Mouse (Mus musculus): ENCODE data around the gene Swsap1. TPM values are rescaled to one million over a fixed set of nuclear protein-coding genes. Genes with fewer than 3 reads are reported as not detected.

The Swsap1 gene
- polyA plus RNA-seq (2012; rRNA removed), result 7.5 and 7.9 TPM in 2 replicates

DNA sequence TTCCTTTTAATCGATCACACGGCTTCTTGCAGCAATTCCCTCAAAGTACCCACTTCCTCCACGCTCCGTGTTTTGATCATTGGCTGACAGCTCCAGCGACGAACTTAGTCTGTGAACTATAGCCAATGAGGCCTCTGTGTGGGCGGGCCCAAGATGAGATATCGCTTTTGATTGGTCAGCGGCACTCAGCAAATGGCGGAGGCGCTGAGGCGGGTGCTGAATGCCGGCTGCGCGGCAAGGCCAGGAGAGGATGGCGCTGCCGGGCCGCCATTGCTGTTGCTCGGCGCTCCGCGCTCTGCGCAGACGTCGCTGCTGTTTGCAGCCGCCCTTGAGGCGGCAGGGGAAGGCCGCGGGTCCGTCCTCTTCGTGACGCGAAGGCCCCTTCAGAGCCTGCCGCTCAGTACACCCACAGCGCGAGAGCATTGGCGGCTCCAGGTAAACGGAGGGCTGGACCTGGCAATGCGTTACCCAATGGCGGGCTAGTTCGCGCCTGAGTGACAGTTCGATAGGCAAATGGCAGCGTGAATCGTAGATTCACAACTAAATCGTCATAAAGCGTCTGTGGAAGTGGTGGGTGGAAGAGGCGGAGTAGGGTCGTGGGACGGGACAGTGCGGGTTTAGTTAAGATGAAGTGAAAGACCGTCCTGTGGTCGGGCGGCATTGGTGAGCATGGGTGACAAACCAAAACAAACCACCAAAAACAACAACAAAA, at the start of gene Swsap1:
Gene Swsap1, plus strand, starts transcription at position 186 of the 712 bp plus-strand sequence.

DNA sequence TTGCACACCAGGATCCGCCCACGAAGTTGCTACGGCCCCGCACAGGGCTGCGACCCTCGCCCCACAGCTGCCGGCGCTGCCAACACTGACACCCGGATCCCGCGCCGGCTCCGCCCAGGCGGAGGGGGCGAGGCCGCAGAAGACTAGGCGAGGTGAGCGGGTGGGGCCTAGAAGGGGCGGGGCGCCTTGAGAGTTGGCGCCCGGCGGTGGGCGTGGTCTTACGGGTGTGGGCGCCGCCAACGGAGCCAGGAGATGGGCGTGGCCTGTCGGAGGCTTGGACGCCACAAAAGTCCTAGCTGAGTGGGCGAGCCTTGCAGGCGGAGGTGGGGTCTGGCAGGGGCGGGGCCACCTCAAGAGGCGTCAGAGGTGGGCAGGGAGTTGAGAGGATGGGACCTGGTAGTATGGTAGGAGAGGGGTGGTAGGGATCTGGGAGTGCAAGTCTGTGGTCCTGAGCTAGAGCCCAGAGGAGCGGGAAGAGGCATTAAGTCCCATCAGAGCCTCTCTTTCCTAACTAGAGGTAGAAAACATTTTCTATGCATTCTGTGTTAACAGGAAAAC, 37.4 kb upstream of the Swsap1 start, which contains the start of gene Rab3d:
Gene Rab3d, minus strand, starts transcription at position 158 of the 558 bp plus-strand sequence.

DNA sequence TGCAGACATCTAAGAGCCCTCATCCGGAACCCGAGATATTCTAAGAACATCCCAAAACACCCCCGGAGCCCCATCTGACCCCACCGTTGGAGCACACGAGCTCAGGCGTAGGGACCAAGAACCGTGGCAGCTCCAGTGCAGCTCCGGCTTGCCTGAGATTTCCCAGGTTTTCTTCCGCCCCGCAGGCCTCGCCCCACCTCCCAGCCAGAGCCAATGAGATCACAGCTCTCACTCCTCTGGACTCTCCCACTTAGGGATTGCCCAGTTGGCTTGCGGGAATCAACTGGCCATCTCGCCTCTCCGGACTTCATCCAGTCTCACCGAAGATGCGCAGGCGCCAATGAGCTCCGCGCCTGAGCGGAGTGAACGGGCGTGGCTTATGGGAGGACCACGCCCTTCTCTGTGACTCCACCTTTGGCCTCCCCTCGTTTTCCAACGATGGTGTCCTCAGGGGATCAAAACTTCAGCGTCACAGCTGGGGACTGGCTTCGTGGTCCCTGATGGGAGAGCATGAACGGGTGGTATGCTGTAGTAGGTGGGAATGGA, 28.3 kb upstream of the Swsap1 start, which contains the start of the genes Ccdc159 and Tmem205:
Gene Ccdc159, plus strand, starts transcription at position 264 of the 546 bp plus-strand sequence.
Gene Tmem205, minus strand, starts transcription at position 349 of the 546 bp plus-strand sequence.

DNA sequence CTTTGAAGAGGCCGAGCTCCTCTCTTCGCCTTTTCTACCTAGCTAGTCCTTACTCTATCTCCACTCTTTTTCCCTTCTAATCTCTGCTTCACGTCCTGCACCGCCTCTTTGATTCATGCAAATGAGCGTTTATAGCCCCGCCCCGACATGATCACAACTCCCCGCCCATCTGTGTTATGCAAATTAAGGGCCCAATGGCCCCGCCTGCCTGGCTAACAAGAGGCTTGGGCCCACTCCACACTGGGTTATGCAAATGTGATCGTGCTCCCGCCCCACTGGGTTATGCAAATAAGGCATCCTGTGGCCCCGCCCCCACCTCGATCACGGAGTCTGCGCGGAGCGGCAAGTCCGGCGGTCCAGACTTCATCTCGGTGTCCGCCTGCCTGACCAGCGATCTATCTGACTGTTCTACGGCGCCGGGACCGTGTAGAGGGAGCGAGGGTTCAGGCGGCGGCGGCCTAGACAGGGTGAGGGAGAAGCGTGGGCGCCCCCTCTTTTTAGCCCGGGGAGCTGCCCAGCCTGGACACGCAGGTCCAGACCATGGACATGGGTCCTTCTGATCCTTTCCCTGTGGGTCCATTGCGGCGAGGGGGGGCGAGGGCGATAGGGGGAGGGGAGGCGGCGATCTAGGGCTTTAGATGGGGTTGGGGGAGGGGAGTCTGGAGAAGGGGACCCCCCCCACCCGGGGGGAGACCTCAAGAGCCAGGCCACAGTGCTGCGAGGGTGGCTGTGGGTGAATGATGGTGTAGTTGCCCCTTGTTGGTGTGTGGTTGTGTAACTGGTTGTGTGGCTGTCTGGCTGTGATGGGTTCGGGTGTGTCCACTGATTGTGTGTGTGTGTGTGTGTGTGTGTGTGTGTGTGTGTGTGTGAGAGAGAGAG, 18.6 kb upstream of the Swsap1 start, which contains the start of gene Plppr2:
Gene Plppr2, plus strand, starts transcription at position 342 of the 879 bp plus-strand sequence.

DNA sequence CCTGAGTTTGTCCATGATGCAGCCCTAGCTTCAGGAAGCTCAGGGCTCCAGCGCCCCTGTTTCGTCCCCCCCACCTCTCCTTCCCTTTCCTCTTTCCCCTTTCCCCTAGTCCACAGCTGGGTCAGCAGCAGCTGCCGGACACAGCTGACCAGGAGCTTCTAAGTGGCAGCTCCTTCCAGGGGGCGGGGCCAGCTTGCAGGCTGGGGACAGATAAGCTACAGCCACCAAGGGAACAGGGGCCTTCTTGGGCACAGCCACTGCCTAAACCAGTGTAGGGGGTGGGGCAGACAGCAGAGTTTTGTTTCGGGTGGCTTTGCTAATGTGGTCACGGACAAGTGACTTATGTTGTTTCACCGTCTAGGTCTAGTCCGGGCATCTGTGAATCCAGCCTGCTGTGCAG, 7.9 kb downstream of the Swsap1 start, which contains the start of gene Epor:
Gene Epor, minus strand, starts transcription at position 90 of the 400 bp plus-strand sequence.

DNA sequence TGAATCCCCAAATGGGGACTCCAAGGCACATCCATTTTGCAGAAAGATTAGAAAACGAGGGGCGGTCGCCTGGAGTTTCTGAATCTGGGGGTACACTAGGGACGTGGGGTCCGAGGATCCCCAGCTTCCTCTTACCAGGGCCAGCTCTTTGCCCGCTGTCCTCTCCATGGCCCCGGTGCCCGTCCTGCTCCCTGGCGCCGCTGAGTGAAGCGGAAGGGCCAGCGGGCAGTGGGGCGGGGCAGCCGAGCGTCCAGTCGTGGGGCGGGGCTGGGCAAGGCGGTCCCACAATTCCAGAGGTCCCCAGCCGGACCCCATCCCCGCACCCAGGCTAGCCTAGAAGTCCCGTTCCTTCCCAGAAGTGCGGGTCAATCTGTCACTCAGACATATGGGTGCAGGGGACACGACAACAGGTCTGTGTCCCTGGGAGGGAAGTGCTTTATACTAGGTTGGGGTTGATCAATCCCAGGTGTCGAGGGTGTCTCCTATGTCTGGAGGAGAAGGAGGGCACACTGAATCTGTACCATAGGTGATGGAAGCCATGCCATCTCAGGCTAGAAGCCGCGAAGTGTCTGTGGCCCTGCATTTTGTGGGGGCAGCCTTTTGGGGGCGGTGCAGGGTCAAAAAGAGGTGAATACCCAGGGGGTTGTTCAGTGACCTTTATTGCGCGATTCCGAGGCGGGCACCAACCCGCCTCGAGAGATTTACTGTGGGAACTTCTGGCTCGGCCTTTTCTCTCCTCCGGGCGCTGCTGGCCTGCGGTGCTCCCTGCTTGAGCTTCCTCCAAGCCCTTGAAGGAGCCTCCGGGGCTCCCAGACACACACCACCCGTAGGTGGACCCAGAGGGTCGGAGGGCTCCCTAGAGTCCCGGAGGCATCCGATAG, 33.9 kb downstream of the Swsap1 start, which contains the start of gene Rgl3:
Gene Rgl3, minus strand, starts transcription at position 217 of the 881 bp plus-strand sequence.

DNA sequence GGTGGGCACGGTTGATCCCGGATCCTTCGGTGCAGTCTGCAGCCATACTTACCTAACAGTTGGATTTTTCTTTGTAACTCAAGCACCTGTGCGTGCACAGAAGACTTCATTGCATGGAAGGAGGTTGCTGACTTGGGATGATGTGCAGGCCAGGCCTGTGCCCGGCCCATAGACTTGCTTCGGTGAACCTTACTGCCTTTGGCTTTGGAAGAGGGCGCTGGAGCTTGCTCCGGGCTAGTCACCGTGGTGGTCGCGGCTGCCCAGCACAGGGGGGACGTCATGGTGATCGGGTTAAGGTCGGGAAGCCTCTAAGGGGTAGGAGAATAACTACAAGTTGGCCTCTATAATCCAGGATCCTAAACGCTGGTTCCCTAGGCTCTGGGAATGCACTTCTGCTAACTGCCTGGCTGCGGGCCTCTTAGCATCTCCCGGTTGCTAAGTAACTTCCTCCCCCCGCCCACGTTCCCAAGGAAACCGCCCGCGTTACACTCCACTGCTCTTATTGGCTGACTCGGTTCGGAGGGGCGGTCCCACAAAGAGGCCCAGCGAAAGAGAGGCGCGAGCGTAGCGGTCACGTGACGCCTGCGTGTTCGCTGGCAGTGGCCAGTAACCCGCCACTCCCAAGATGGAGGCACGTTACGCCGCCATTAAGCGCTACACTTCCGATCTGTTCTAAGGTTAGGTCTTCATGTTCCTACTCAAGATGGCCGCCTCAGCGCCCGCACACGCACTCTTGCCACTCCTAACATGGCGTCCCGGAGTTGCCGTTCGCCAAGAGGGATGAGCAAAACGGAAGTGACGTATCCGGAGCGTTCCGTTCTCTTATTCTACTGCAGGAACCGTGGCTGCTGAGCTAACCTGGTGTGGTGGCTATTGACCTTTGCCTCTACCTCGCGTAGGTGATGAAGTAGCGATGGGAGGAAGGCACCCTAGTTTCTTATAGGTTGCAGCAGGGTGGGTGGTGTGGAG, 46.9 kb downstream of the Swsap1 start, which contains the start of the genes Ccdc151 and Prkcsh:
Gene Ccdc151, minus strand, starts transcription at position 441 of the 969 bp plus-strand sequence.
Gene Prkcsh, plus strand, starts transcription at position 613 of the 969 bp plus-strand sequence.

Other genes with a start within 250 kb of the Swsap1 start
- 21.0 and 21.6 TPM in 2 replicates for gene Ldlr, start 232.3 kb upstream of the Swsap1 start, polyA plus RNA-seq (2012; rRNA removed)
- 12.6 and 14.0 TPM in 2 replicates for gene Spc24, start 195.5 kb upstream of the Swsap1 start, polyA plus RNA-seq (2012; rRNA removed)
- gene Kank2, start 157.0 kb upstream of the Swsap1 start, polyA plus RNA-seq (2012; rRNA removed), result 5.3 and 5.6 TPM in 2 replicates
- not detected in 2 replicates for gene Angptl8, start 120.2 kb upstream of the Swsap1 start, polyA plus RNA-seq (2012; rRNA removed)
- gene Dock6, start 103.1 kb upstream of the Swsap1 start, polyA plus RNA-seq (2012; rRNA removed), result 46.2 and 49.9 TPM in 2 replicates
- gene Rab3d, start 37.6 kb upstream of the Swsap1 start, polyA plus RNA-seq (2012; rRNA removed), result 32.4 and 36.8 TPM in 2 replicates
- 21.0 and 21.3 TPM in 2 replicates for gene Ccdc159, start 28.3 kb upstream of the Swsap1 start, polyA plus RNA-seq (2012; rRNA removed)
- gene Tmem205, start 28.2 kb upstream of the Swsap1 start, polyA plus RNA-seq (2012; rRNA removed), result 44.9 and 51.9 TPM in 2 replicates
- 170 and 195 TPM in 2 replicates for gene Plppr2, start 18.7 kb upstream of the Swsap1 start, polyA plus RNA-seq (2012; rRNA removed)
- 1.0 and 1.5 TPM in 2 replicates for gene Epor, start 7.8 kb downstream of the Swsap1 start, polyA plus RNA-seq (2012; rRNA removed)
- gene Rgl3, start 33.7 kb downstream of the Swsap1 start, polyA plus RNA-seq (2012; rRNA removed), result 2.0 and 2.2 TPM in 2 replicates
- 6.9 and 8.4 TPM in 2 replicates for gene Ccdc151, start 46.9 kb downstream of the Swsap1 start, polyA plus RNA-seq (2012; rRNA removed)
- 90.4 and 102 TPM in 2 replicates for gene Prkcsh, start 47.1 kb downstream of the Swsap1 start, polyA plus RNA-seq (2012; rRNA removed)
- 203 and 239 TPM in 2 replicates for gene Elavl3, start 96.3 kb downstream of the Swsap1 start, polyA plus RNA-seq (2012; rRNA removed)
- not detected in 2 replicates for gene Gm49318, start 115.5 kb downstream of the Swsap1 start, polyA plus RNA-seq (2012; rRNA removed)
- 45.9 and 47.9 TPM in 2 replicates for gene Zfp653, start 115.6 kb downstream of the Swsap1 start, polyA plus RNA-seq (2012; rRNA removed)
- 47.4 and 52.9 TPM in 2 replicates for gene Ecsit, start 129.7 kb downstream of the Swsap1 start, polyA plus RNA-seq (2012; rRNA removed)
- gene Cnn1, start 143.5 kb downstream of the Swsap1 start, polyA plus RNA-seq (2012; rRNA removed), result 0.54 and 0.94 TPM in 2 replicates
- 125 and 146 TPM in 2 replicates for gene Elof1, start 161.4 kb downstream of the Swsap1 start, polyA plus RNA-seq (2012; rRNA removed)
- gene Acp5, start 180.0 kb downstream of the Swsap1 start, polyA plus RNA-seq (2012; rRNA removed), result 1.1 and 29.2 TPM in 2 replicates
- 82.0 and 87.2 TPM in 2 replicates for gene Pigyl, start 201.1 kb downstream of the Swsap1 start, polyA plus RNA-seq (2012; rRNA removed)
- gene Zfp872, start 232.3 kb downstream of the Swsap1 start, polyA plus RNA-seq (2012; rRNA removed), result 0.28 and 0.33 TPM in 2 replicates

Measured in central nervous system, embryonic 18 days (tissue).